Mouse (Mus musculus) hindbrain, embryonic 15.5 days (tissue): ENCODE results near the gene Chd9. TPM values are rescaled to one million over a fixed set of nuclear protein-coding genes. Genes with fewer than 3 reads are reported as not detected.

Experiments used
- ATAC-seq: fragments of 200-750 bp; cut with Nextera tagmentation; 2 replicates; pipeline ENCODE4 v1.8.0; 2017; ENCODE audit warnings: low read depth, moderate number of reproducible peaks, moderate TSS enrichment; ENCODE audit not compliant: low FRiP score
- H3K27ac ChIP-seq: fragments of 300-500 bp; sonication (generic); replicated peaks from 2 replicates; pipeline ENCODE4 v1.5.1; 2015; ENCODE audit warnings: mild to moderate bottlenecking, inconsistent platforms
- H3K27me3 ChIP-seq: fragments of 300-500 bp; sonication (generic); 2 replicates; pipeline ENCODE4 v1.6.1; 2015; ENCODE audit warnings: control low read depth, inconsistent platforms
- H3K36me3 ChIP-seq: fragments of 300-500 bp; sonication (generic); 2 replicates; pipeline ENCODE4 v1.6.1; 2015; ENCODE audit warnings: control low read depth, inconsistent platforms
- H3K4me1 ChIP-seq: fragments of 300-500 bp; sonication (generic); replicated peaks from 2 replicates; pipeline ENCODE4 v1.6.1; 2015; ENCODE audit warnings: control low read depth, inconsistent platforms
- H3K4me2 ChIP-seq: fragments of 300-500 bp; sonication (generic); 2 replicates; pipeline ENCODE4 v1.6.1; 2015; ENCODE audit warnings: moderate library complexity, mild to moderate bottlenecking, inconsistent platforms
- H3K4me3 ChIP-seq: fragments of 300-500 bp; sonication (generic); 2 replicates; pipeline ENCODE4 v1.5.1; 2015; ENCODE audit warnings: mild to moderate bottlenecking, inconsistent platforms
- H3K9ac ChIP-seq: fragments of 300-500 bp; sonication (generic); 2 replicates; pipeline ENCODE4 v1.6.1; 2015; ENCODE audit warnings: inconsistent platforms
- H3K9me3 ChIP-seq: fragments of 300-500 bp; sonication (generic); 2 replicates; pipeline ENCODE4 v1.6.1; 2016; ENCODE audit warnings: control low read depth, inconsistent platforms
- WGBS: fragments of 180-500 bp; shearing (Covaris S2); methylation state at CpG from one replicate; pipeline ENCODE4 v1.1.7; 2015; 5-methylcytosine and 5-hydroxymethylcytosine counted together
- polyA plus RNA-seq: library from polyadenylated mRNA; unstranded; fragments of >200 nt; fragmentation: Nextera tagmentation; extraction: Ambion mirVana; gene quantifications from 2 replicates; pipeline ENCODE4 v1.2.1, GENCODE M21; 2015

The Chd9 gene
- polyA plus RNA-seq, 1 experiment from 2014 or later = 100 TPM

DNA sequence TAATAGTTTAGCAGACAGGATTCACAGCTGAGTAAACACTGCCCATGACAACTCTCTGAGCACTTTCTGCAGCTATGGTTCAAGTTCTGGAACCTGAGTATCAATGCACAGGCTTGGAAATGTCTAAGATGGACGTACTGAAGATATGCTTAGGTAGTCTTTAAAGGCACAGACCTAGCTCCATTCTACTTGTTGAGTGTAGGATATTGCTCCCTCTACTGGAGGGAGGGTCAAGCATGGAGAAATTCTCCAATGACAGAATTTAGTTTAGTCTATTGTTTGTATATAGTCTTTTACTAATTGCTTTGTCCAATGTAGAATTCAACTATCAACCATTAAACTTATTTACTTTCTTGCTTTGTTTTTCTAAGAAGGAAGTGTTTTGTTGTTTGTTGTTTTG lies 108.7 kb downstream of the Chd9 start:
- Histone ChIP-seq H3K4me3 (no peak overlapping the region), H3K9ac (no peak overlapping the region), H3K9me3 (no peaks in the 10 kb centered on the region), H3K27me3 (no peaks in the 10 kb centered on the region), H3K36me3 (peaks cover 8% of the 10 kb centered on the region; the same call in 1 of the 2 replicates), H3K27ac (no peak overlapping the region), H3K4me2 (no peak overlapping the region), H3K4me1 (no peaks in the 10 kb centered on the region)
- 41% methylated on average over 1 of the region's 1 CpGs for WGBS
- no peak for ATAC-seq

DNA sequence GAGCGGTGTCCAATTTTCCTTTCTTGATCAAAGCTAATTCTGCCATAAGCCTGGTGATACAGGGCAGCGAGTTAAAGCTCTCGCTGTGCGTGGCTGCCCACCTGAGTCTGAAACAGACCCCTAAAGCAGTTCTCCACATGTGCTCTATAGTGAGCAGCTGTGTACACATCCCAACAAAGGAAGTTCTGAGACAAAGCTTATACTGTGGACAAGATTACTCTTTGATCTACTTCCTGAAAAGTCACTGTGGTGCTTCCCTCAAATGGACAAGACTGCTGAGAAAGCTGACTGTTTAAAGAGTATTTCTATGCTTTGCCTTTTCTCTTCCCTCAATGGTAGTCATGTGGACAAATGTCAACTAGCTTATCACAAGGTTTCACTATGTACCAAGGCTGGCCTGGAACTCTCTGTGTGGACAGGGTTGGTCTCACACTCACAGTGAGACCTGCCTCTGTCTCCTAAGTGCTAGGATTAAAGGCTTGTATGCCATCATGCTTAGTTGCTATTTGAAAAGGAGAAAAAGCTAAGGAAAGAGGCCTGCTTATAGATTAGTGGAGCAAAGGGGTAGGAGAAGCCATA lies 110.3 kb downstream of the Chd9 start:
- WGBS = 66% methylated on average over 4 of the region's 4 CpGs
- ATAC-seq = no peak
- H3K36me3 ChIP-seq = no peaks in the 10 kb centered on the region

DNA sequence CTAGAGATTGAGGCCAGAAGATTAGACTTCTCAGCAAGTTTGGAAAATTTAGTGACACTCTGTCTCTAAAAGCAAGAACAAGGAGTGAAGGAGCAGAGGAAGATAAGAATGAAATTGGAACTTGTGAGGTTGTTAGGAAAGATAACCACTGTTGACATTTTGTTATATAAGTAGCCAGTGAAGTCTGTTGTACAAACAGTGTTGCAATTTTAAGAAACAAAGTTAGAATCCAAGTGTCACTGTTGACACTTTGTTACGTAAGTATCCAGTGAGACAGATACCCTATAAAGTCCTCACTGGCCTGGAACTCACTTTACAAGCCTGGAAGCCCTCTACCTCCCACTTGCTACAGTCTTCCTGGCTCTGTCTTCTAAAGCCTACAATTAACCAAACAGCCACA lies 111.7 kb downstream of the Chd9 start:
- Histone ChIP-seq H3K27ac (no peak overlapping the region), H3K4me3 (no peak overlapping the region), H3K36me3 (no peaks in the 10 kb centered on the region), H3K9me3 (no peaks in the 10 kb centered on the region), H3K9ac (no peak overlapping the region), H3K27me3 (no peaks in the 10 kb centered on the region), H3K4me1 (no peaks in the 10 kb centered on the region), H3K4me2 (no peak overlapping the region)
- no peak for ATAC-seq
- WGBS = 100% methylated on average over 1 of the region's 1 CpGs

More for the DNA sequence above, 110.3 kb downstream of the Chd9 start:
- Histone ChIP-seq H3K9me3 (no peaks in the 10 kb centered on the region), H3K27ac (no peak overlapping the region), H3K27me3 (no peaks in the 10 kb centered on the region), H3K4me1 (no peaks in the 10 kb centered on the region), H3K4me3 (no peak overlapping the region), H3K9ac (no peak overlapping the region), H3K4me2 (no peak overlapping the region)

DNA sequence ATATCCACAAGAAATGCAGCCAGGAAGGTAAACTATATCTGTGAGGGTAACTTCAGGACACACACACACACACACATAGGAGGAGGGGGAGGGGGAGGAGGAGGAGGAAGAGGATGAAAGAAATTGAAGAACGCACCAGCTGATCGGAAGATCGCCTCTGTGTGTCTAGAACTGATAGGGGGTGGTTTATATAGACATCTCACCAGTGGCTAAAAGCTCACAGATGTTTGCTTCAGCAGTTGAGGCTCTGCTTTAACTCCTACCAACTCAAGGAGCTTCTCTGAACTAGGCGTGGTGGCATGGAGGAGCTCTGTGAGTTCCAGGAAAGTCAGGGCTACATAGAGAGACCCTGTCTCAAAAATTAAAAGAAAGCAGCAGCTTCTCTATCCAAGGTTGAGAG lies 115.6 kb downstream of the Chd9 start:
- Histone ChIP-seq H3K9ac (no peak overlapping the region), H3K4me2 (no peak overlapping the region), H3K27ac (no peak overlapping the region), H3K27me3 (no peaks in the 10 kb centered on the region), H3K9me3 (no peaks in the 10 kb centered on the region), H3K4me1 (no peaks in the 10 kb centered on the region), H3K36me3 (no peaks in the 10 kb centered on the region), H3K4me3 (no peak overlapping the region)
- ATAC-seq = no peak
- 76% methylated on average over 4 of the region's 4 CpGs for WGBS

DNA sequence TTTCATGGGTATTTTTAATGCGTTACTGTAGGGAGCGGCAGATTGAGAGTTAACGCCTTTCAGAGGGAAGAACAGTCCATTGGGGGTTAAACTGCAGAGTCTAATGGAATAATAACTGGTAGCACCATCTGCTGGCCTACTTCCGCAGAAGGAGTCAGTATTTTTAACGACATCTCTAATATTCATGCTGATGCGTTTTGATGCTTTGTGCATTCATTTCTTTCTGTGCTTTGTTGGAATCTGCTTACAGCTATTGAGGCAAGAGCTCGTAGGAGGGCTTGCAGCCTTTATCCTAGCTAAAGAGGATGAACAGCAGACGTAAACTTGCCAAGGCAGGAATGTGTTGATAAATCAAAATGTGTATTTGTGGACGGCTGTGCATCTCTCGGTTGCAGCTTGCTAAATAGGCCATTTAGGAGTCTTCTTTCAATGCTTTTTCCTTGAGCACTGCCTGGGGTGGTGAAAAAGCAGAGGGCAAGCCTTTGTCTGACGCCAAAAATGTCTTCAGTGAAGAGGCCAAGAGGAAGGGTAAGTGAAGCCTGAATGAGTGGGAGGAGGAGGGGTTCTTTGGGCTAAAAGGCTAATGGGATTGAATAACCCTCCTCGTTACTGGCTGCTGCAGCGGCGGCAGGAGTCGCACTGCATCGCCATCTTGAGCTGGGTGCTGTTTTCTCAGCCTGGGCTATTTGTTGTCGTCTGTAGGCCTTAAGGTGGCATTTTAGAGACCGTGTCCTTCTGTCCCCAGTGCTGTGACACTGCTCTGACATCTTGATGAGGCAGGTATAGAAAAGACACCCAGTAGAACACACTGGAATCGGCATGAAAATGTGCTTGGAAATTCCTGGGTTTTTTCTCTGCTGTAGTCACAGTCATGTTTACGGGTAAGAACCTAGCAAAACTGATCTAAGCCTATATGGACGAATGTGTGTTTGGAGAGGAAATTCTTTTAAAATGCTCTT lies 126.9 kb downstream of the Chd9 start:
- H3K27ac ChIP-seq = peak overlapping the region; percentile 96
- peak overlapping the region; percentile 55 for H3K4me2 ChIP-seq
- H3K4me1 ChIP-seq = peaks cover 41% of the 10 kb centered on the region
- no peaks in the 10 kb centered on the region for H3K36me3 ChIP-seq
- peak; percentile 96 for ATAC-seq
- no peaks in the 10 kb centered on the region for H3K9me3 ChIP-seq
- under 1% methylated on average over 21 of the region's 21 CpGs for WGBS
- peak overlapping the region; percentile 72 for H3K9ac ChIP-seq
- H3K4me3 ChIP-seq = peak overlapping the region; percentile 55
- H3K27me3 ChIP-seq = no peaks in the 10 kb centered on the region

DNA sequence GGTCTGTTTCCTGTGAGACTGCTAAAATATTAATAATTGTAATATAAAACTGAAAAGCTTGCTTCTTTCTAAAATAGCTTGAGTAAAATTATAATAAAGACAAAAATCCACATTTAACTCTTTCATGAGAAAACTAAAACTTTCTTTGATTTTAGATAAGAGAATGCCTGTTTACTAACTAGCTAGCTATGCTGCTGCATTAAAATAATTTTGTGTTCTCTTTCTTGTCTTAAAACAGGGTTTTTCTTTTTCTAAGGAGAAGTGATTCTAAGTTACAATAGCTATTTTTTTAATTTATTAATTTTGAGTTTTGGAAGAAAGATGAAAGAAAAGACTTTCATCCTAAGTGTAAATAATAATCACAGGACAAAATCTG lies 127.6 kb downstream of the Chd9 start:
- peak overlapping the region; percentile 71 for H3K4me2 ChIP-seq
- peak overlapping the region; percentile 55 for H3K4me3 ChIP-seq
- ATAC-seq = no peak
- H3K9me3 ChIP-seq = no peaks in the 10 kb centered on the region
- H3K27ac ChIP-seq = peak overlapping the region; percentile 96
- peak overlapping the region; percentile 72 for H3K9ac ChIP-seq
- no peaks in the 10 kb centered on the region for H3K36me3 ChIP-seq
- H3K4me1 ChIP-seq = peaks cover 48% of the 10 kb centered on the region
- H3K27me3 ChIP-seq = no peaks in the 10 kb centered on the region

DNA sequence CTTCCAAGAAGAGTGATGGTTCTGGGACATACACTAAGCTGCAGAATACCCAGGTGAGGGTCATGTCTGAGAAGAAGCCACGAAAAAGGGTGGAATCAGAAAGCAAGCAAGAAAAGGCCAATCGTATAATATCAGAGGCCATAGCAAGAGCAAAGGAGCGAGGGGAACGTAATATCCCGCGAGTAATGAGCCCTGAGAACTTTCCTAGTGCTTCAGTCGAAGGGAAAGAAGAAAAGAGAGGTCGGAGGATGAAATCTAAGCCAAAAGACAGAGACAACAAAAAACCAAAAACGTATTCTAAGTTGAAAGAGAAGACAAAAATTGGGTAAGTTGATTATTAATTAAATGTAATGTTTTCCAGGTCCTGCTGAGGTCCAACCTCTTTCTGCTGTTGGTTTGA lies 128.2 kb downstream of the Chd9 start:
- no peaks in the 10 kb centered on the region for H3K27me3 ChIP-seq
- H3K9me3 ChIP-seq = no peaks in the 10 kb centered on the region
- H3K4me3 ChIP-seq = peak overlapping the region; percentile 46
- H3K4me1 ChIP-seq = peaks cover 51% of the 10 kb centered on the region
- no peak for ATAC-seq
- no peaks in the 10 kb centered on the region for H3K36me3 ChIP-seq
- peak overlapping the region; percentile 37 for H3K9ac ChIP-seq
- WGBS = 23% methylated on average over 9 of the region's 9 CpGs
- H3K4me2 ChIP-seq = peak overlapping the region; percentile 71
- peak overlapping the region; percentile 59 for H3K27ac ChIP-seq

DNA sequence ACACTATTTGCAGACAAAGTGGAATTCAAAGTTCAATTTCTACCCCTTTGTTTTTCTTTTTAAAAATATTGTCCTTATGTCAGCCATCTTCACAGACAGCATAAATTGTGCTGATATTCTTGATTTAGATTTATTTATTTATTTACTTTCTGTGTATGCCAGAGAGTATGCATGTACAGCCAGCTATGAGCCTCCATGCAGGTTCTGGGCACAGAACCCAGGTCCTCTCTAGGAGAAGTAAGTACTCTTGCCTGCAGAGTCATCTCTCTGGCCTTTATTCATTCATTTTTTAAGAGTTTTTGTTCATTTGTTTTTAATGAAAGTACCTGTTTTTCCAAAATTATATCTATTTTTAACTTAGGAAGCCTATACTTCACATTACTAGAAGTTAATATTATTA lies 129.6 kb downstream of the Chd9 start:
- H3K4me1 ChIP-seq = peaks cover 54% of the 10 kb centered on the region
- H3K4me2 ChIP-seq = peak overlapping the region; percentile 71
- no peaks in the 10 kb centered on the region for H3K27me3 ChIP-seq
- no peaks in the 10 kb centered on the region for H3K36me3 ChIP-seq
- no peak for ATAC-seq
- H3K4me3 ChIP-seq = peak overlapping the region; percentile 46
- no peak overlapping the region for H3K27ac ChIP-seq
- H3K9me3 ChIP-seq = no peaks in the 10 kb centered on the region
- no peak overlapping the region for H3K9ac ChIP-seq

DNA sequence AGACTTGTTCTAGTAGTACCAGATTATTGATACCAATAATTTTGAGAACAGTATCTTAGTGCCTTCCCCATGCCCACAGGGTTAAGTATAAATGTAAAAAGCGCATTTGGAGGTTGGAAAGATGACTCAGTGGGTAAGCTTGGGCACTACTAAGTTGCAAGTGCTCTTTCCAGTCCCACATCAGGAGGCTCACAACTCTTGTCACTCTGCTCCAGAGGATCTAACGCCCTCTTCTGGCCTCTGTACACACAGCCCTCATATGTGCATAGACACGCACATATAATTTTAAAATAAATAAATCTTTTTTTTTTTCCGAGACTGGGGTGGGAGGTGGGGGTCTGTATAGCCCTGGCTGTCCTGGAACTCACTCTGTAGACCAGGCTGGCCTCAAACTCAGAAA lies 131.6 kb downstream of the Chd9 start:
- 87% methylated on average over 4 of the region's 4 CpGs for WGBS
- no peak overlapping the region for H3K27ac ChIP-seq
- no peaks in the 10 kb centered on the region for H3K36me3 ChIP-seq
- H3K4me2 ChIP-seq = peak overlapping the region; percentile 71
- H3K4me3 ChIP-seq = no peak overlapping the region
- no peak for ATAC-seq
- H3K9ac ChIP-seq = no peak overlapping the region
- H3K4me1 ChIP-seq = peaks cover 57% of the 10 kb centered on the region
- no peaks in the 10 kb centered on the region for H3K9me3 ChIP-seq
- no peaks in the 10 kb centered on the region for H3K27me3 ChIP-seq

DNA sequence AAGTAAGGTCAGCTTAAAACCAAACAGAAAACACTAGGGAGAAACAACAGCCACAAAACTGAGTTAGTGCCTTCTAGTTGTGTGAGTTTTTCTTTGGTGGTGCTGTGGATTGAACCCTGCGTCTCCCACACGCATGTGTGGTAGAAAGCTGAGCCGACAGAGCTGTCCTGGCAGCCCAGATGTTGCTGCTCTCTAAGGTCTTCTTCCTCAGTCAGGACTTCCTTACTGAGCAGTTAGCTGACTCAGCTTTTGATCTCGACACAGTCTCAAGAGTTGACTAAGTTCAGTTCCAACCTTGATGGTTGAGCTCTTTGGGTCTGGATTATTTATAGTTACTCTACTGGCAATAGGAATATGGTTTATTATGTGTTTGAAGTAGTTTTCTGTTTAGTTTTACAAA lies 133.5 kb downstream of the Chd9 start:
- Histone ChIP-seq H3K27me3 (no peaks in the 10 kb centered on the region), H3K9ac (no peak overlapping the region), H3K36me3 (no peaks in the 10 kb centered on the region), H3K27ac (no peak overlapping the region), H3K9me3 (no peaks in the 10 kb centered on the region), H3K4me2 (no peak overlapping the region), H3K4me1 (peaks cover 53% of the 10 kb centered on the region), H3K4me3 (no peak overlapping the region)
- no peak for ATAC-seq
- 69% methylated on average over 4 of the region's 4 CpGs for WGBS

DNA sequence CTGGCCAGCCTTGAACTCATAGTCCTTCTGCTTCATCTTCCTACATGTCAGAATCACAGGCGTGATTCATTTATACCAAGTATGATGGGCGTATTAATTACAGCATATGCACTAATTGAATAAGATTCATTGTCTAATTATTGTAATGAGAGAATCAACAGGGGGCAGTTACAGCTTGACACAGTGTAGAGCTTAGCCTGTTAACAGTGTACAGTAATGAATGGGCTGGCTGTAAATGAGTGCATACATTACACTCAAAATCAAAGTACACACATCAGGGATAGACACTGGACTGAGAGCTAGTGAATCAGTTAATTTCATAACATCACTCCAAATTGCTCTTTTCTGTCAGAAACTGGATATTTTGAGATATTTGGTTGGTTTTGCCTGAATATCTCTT lies 135.9 kb downstream of the Chd9 start:
- ATAC-seq = no peak

DNA sequence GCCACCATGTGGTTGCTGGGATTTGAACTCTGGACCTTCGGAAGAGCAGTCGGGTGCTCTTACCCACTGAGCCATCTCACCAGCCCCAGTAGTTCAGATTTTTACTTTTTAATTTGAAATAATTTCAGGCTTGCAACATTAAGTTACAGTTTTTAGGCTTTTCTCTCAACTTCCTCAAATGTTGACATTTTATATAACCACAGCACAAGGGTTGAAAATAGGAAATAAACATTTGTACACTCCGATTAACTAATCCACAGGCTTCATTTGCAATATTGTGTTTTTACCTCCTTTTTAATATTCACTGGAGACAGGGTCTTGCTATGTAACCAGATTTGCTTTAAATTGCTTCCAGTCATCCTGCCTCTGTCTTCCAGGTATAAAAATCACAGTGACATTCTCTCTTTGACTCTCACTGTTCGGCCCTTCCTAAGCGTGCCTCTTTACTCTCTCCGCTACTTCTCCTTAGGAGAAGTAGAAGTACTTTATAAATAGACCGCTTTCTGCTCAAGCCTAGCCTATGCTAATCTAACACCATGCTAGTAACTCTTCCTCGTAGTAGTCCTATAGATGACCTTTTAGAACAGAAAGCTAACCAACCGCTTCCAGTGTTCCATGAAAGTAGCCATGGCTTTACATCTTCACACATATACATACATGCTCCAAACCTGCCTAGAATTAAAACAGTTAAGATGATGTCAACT lies 137.5 kb downstream of the Chd9 start:
- H3K36me3 ChIP-seq = no peaks in the 10 kb centered on the region
- no peak overlapping the region for H3K9ac ChIP-seq
- 94% methylated on average over 9 of the region's 9 CpGs for WGBS
- ATAC-seq = no peak
- H3K27ac ChIP-seq = no peak overlapping the region
- no peaks in the 10 kb centered on the region for H3K27me3 ChIP-seq
- peaks cover 19% of the 10 kb centered on the region for H3K4me1 ChIP-seq
- no peak overlapping the region for H3K4me2 ChIP-seq
- H3K9me3 ChIP-seq = no peaks in the 10 kb centered on the region
- no peak overlapping the region for H3K4me3 ChIP-seq

More for the DNA sequence above, 135.9 kb downstream of the Chd9 start:
- Histone ChIP-seq H3K9me3 (no peaks in the 10 kb centered on the region), H3K4me1 (peaks cover 33% of the 10 kb centered on the region), H3K36me3 (no peaks in the 10 kb centered on the region), H3K4me3 (no peak overlapping the region), H3K27ac (no peak overlapping the region), H3K27me3 (no peaks in the 10 kb centered on the region), H3K9ac (no peak overlapping the region), H3K4me2 (no peak overlapping the region)
- 55% methylated on average over 2 of the region's 2 CpGs for WGBS
